ENCODE assay signal across 19 mouse cellular contexts in the genomic region with DNA sequence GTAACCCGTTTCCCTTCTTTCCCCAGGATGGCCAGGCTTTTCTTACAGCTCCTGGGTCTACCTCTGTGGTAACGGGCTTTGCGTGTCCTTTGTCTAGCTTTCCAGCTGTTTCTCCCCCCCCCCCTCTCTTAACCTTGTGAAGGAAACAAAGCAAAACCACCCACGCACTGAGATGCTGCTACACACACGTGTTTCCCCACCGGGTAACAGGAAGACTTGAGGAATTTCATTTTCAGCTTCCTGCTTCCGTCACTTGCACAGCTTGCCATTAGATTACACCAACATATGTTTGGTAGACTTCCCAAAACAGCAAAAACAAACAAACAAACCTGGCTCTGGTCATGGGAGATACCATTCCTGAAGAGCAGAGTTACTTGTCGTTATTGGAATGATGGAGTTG.
DNase-seq lines count a peak whose midpoint lies in the region; ATAC-seq and TF ChIP-seq lines count a peak whose summit lies in the region.
"Had no signal": no experiment of that assay in that cellular context is flagged by ENCODE, and none has a peak within 500 bp of the region (broad histone marks: within the 10 kb centered on the region; RNA-seq: fewer than 3 reads in every experiment).

No protein-coding gene starts in this region.

- H3K4me1 ChIP-seq in heart, embryonic 11.5 days (ENCODE audit: control insufficient read depth, insufficient read depth, low read length): no peaks in the 10 kb centered on the region
- no peaks in the 10 kb centered on the region for H3K4me1 ChIP-seq in intestine, embryonic 14.5 days (replicated peaks; ENCODE audit: control insufficient read depth, insufficient read depth, low read length)
- H3K4me1 ChIP-seq in intestine, embryonic 16.5 days (ENCODE audit: control insufficient read depth, insufficient read depth, low read length): peaks cover 3% of the 10 kb centered on the region; the same call in 1 of the 2 replicates
- H3K4me1 ChIP-seq in hindbrain, embryonic 11.5 days (replicated peaks; ENCODE audit: control insufficient read depth, insufficient read depth, low read length): no peaks in the 10 kb centered on the region
- H3K4me1 ChIP-seq: forebrain, embryonic 15.5 days; heart, embryonic 15.5 days; hindbrain, embryonic 12.5 days had no signal

- H3K27ac ChIP-seq in gastrocnemius, adult 2 months: peak overlapping the region; percentile 54
- no peak overlapping the region for H3K27ac ChIP-seq in heart, embryonic 11.5 days (ENCODE audit: low read depth, low read length)
- H3K27ac ChIP-seq in intestine, embryonic 14.5 days (ENCODE audit: low read depth): no peak overlapping the region
- no peak overlapping the region for H3K27ac ChIP-seq in intestine, embryonic 16.5 days (ENCODE audit: low read length)
- no peak overlapping the region for H3K27ac ChIP-seq in hindbrain, embryonic 11.5 days (ENCODE audit: low read depth, low read length)
- H3K27ac ChIP-seq: forebrain, embryonic 15.5 days; heart, embryonic 15.5 days; hindbrain, embryonic 12.5 days had no signal

- H3K4me2 ChIP-seq in heart, embryonic 11.5 days: no peak overlapping the region
- H3K4me2 ChIP-seq in intestine, embryonic 14.5 days (ENCODE audit: low read length): no peak overlapping the region
- no peak overlapping the region for H3K4me2 ChIP-seq in intestine, embryonic 16.5 days (ENCODE audit: low read depth, low read length)
- no peak overlapping the region for H3K4me2 ChIP-seq in hindbrain, embryonic 11.5 days (replicated peaks; ENCODE audit: low read depth, low read length)
- H3K4me2 ChIP-seq: forebrain, embryonic 15.5 days; heart, embryonic 15.5 days; hindbrain, embryonic 12.5 days had no signal

- 70% methylated on average over 8 of the region's 8 CpGs for WGBS in heart, embryonic 11.5 days (ENCODE audit: insufficient replicate concordance)
- 79% methylated on average over 8 of the region's 8 CpGs for WGBS in intestine, embryonic 14.5 days
- 82% methylated on average over 8 of the region's 8 CpGs for WGBS in intestine, embryonic 16.5 days
- WGBS in hindbrain, embryonic 11.5 days: 76% methylated on average over 8 of the region's 8 CpGs

- intact Hi-C loops in gastrocnemius, adult 2 months (cut with DNase I): no loop called here

- no peaks in the 10 kb centered on the region for H3K27me3 ChIP-seq in heart, embryonic 11.5 days (ENCODE audit: control insufficient read depth, insufficient read depth, low read length)
- no peaks in the 10 kb centered on the region for H3K27me3 ChIP-seq in intestine, embryonic 14.5 days (replicated peaks; ENCODE audit: control insufficient read depth, insufficient read depth, low read length)
- no peaks in the 10 kb centered on the region for H3K27me3 ChIP-seq in intestine, embryonic 16.5 days (replicated peaks; ENCODE audit: control insufficient read depth, insufficient read depth, low read length)
- no peaks in the 10 kb centered on the region for H3K27me3 ChIP-seq in hindbrain, embryonic 11.5 days (ENCODE audit: control insufficient read depth, insufficient read depth, low read length)
- H3K27me3 ChIP-seq: forebrain, embryonic 15.5 days; heart, embryonic 15.5 days; hindbrain, embryonic 12.5 days had no signal

- H3K36me3 ChIP-seq in heart, embryonic 11.5 days (ENCODE audit: control insufficient read depth, insufficient read depth, low read length): peaks cover 12% of the 10 kb centered on the region; the same call in 1 of the 2 replicates
- no peaks in the 10 kb centered on the region for H3K36me3 ChIP-seq in intestine, embryonic 14.5 days (ENCODE audit: control insufficient read depth, insufficient read depth, low read length)
- 0 out of 2 replicates have a peak, but pooled peaks cover 4% of the 10 kb centered on the region for H3K36me3 ChIP-seq in intestine, embryonic 16.5 days (ENCODE audit: control insufficient read depth, insufficient read depth, low read length)
- H3K36me3 ChIP-seq in hindbrain, embryonic 11.5 days (ENCODE audit: control insufficient read depth, insufficient read depth, low read length): no peaks in the 10 kb centered on the region
- H3K36me3 ChIP-seq: forebrain, embryonic 15.5 days; hindbrain, embryonic 12.5 days had no signal

- no peak overlapping the region for H3K9ac ChIP-seq in heart, embryonic 11.5 days (ENCODE audit: low read depth, low read length)
- no peak overlapping the region for H3K9ac ChIP-seq in intestine, embryonic 14.5 days (ENCODE audit: low read length)
- H3K9ac ChIP-seq in intestine, embryonic 16.5 days (ENCODE audit: low read depth, low read length): no peak overlapping the region
- no peak overlapping the region for H3K9ac ChIP-seq in hindbrain, embryonic 11.5 days (ENCODE audit: low read depth, low read length)
- H3K9ac ChIP-seq: forebrain, embryonic 15.5 days; heart, embryonic 15.5 days; hindbrain, embryonic 12.5 days had no signal

- no peak for DNase-seq in gastrocnemius, adult 2 months
- DNase-seq in gastrocnemius, postnatal 4 days (ENCODE audit: low spot score in 2 of 2): no peak
- peak; percentile 66 for DNase-seq in heart, adult 8-10 months (ENCODE audit: low spot score)
- peak; percentile 34 for DNase-seq in intestine, embryonic 14.5 days (ENCODE audit: low spot score)
- peak; percentile 25 for DNase-seq in R1 (ENCODE audit: low read depth, low spot score)
- DNase-seq in hindbrain, embryonic 11.5 days (ENCODE audit: low spot score): no peak
- DNase-seq: adrenal gland, postnatal 14 days; cerebellum, adult 2 months; cerebellum, postnatal 10 days; gastrocnemius, postnatal 10 days; kidney, adult 18-20 months had no signal

- no peaks in the 10 kb centered on the region for H3K9me3 ChIP-seq in heart, embryonic 11.5 days (replicated peaks; ENCODE audit: control insufficient read depth, low read length)
- no peaks in the 10 kb centered on the region for H3K9me3 ChIP-seq in intestine, embryonic 14.5 days (ENCODE audit: control insufficient read depth, low read length)
- no peaks in the 10 kb centered on the region for H3K9me3 ChIP-seq in intestine, embryonic 16.5 days (ENCODE audit: control insufficient read depth, low read length)
- H3K9me3 ChIP-seq in hindbrain, embryonic 11.5 days (ENCODE audit: control insufficient read depth, low read length): no peaks in the 10 kb centered on the region
- H3K9me3 ChIP-seq: forebrain, embryonic 15.5 days; heart, embryonic 15.5 days; hindbrain, embryonic 12.5 days had no signal

- ATAC-seq in heart, embryonic 11.5 days (replicated peaks; ENCODE audit: insufficient number of reproducible peaks, low FRiP score, low TSS enrichment): no peak
- ATAC-seq in intestine, embryonic 14.5 days (replicated peaks; ENCODE audit: low FRiP score, low TSS enrichment, low read depth): no peak
- ATAC-seq in intestine, embryonic 16.5 days: no peak
- ATAC-seq in hindbrain, embryonic 11.5 days (ENCODE audit: low FRiP score): no peak
- ATAC-seq: activated CD4-positive, CD25-positive, alpha-beta regulatory T cell, adult 4 months; forebrain, embryonic 15.5 days; hindbrain, embryonic 16.5 days; inflammation-experienced regulatory T-cells, adult 6 months had no signal

- no peak overlapping the region for H3K4me3 ChIP-seq in gastrocnemius, adult 2 months
- no peak overlapping the region for H3K4me3 ChIP-seq in heart, embryonic 11.5 days (ENCODE audit: low read depth, low read length)
- no peak overlapping the region for H3K4me3 ChIP-seq in intestine, embryonic 14.5 days (ENCODE audit: low read depth, low read length)
- H3K4me3 ChIP-seq in intestine, embryonic 16.5 days (ENCODE audit: low read length): no peak overlapping the region
- H3K4me3 ChIP-seq in hindbrain, embryonic 11.5 days (ENCODE audit: low read depth, low read length): no peak overlapping the region
- H3K4me3 ChIP-seq: forebrain, embryonic 15.5 days; heart, embryonic 15.5 days; hindbrain, embryonic 12.5 days had no signal

- TF ChIP-seq CTCF in gastrocnemius, adult 2 months (IDR thresholded peaks at IDR 0.05): no peak

Comparison
In these comparisons a context has a peak if more than half of its experiments do, and no peak if none do; other contexts are left out.
1. DNase-seq: peak in heart, adult 8-10 months (single experiment), intestine, embryonic 14.5 days (single experiment) and R1 (single experiment); none in gastrocnemius, adult 2 months (single experiment), gastrocnemius, postnatal 4 days (0 of 2) and hindbrain, embryonic 11.5 days (single experiment).